Mouse (Mus musculus) induced T-regulatory cell, adult 2 months (primary cell): ENCODE data around the gene Vwa7.
"Not testable (repeated sequence)": the region's sequence is repeated elsewhere in the genome, so short reads cannot be mapped to it uniquely, and the experiment has no call there.

Source experiments
- DNase-seq: peaks from one replicate; pipeline ENCODE4 v3.0.0-alpha.2; 2012; ENCODE audit warnings: low read depth

The Vwa7 gene

GRCm38 (mm10) chr17:35021842-35022477, 5.6 kb downstream of the Vwa7 start:
- DNase-seq: no peak

- DNase-seq: no peak
Measured at GRCm38 (mm10) chr17:35022541-35023060, 6.2 kb downstream of the Vwa7 start.

GRCm38 (mm10) chr17:35023221-35023620, 6.8 kb downstream of the Vwa7 start:
- no peak for DNase-seq

- DNase-seq: no peak
Measured at GRCm38 (mm10) chr17:35023756-35024155, 7.4 kb downstream of the Vwa7 start.

GRCm38 (mm10) chr17:35024261-35024660, 7.9 kb downstream of the Vwa7 start:
- no peak for DNase-seq

- no peak for DNase-seq
Measured at GRCm38 (mm10) chr17:35024691-35025488, 8.5 kb downstream of the Vwa7 start.

- no peak for DNase-seq
Measured at GRCm38 (mm10) chr17:35026206-35026605, 9.8 kb downstream of the Vwa7 start.

GRCm38 (mm10) chr17:35027277-35028068, 11.1 kb downstream of the Vwa7 start, which contains the start of gene Sapcd1:
Gene Sapcd1, minus strand, starts transcription at chr17:35028016.
- DNase-seq: no peak

GRCm38 (mm10) chr17:35028315-35028714, 11.9 kb downstream of the Vwa7 start:
- DNase-seq: no peak

GRCm38 (mm10) chr17:35029691-35030532, 13.5 kb downstream of the Vwa7 start:
- DNase-seq: peak; percentile 64

GRCm38 (mm10) chr17:35031272-35031671, 14.9 kb downstream of the Vwa7 start:
- DNase-seq: no peak

- no peak for DNase-seq
Measured at GRCm38 (mm10) chr17:35031880-35032279, 15.5 kb downstream of the Vwa7 start.

- DNase-seq: no peak
Measured at GRCm38 (mm10) chr17:35032323-35032870, 16.0 kb downstream of the Vwa7 start.

GRCm38 (mm10) chr17:35033703-35034102, 17.3 kb downstream of the Vwa7 start:
- not testable (repeated sequence) for DNase-seq

GRCm38 (mm10) chr17:35034896-35035295, 18.5 kb downstream of the Vwa7 start:
- DNase-seq: no peak

GRCm38 (mm10) chr17:35039121-35039873, 22.9 kb downstream of the Vwa7 start:
- no peak for DNase-seq

- no peak for DNase-seq
Measured at GRCm38 (mm10) chr17:35043794-35044193, 27.4 kb downstream of the Vwa7 start.

GRCm38 (mm10) chr17:35044904-35045806, 28.8 kb downstream of the Vwa7 start:
- no peak for DNase-seq
